Mouse (Mus musculus) left cerebral cortex, adult 6 months (tissue): ENCODE results near the gene Ccdc33. TPM values are rescaled to one million over a fixed set of nuclear protein-coding genes. Genes with fewer than 3 reads are reported as not detected.

Source experiments
- long read RNA-seq, 2 experiments: library from polyadenylated mRNA; unstranded; transcript quantifications; one replicate each; pipeline ENCODE4 v2.0.0; 2019 to 2020
- polyA plus RNA-seq: library from polyadenylated mRNA; unstranded; fragments of <200 nt; fragmentation: Nextera tagmentation; gene quantifications from 2 replicates; pipeline ENCODE4 v1.2.3, GENCODE M21; 2021

Ccdc33 gene
- polyA plus RNA-seq: 0.92 and 1.6 TPM in 2 replicates
- long read RNA-seq, experiment 1, partial matches to known transcripts: 0 of 1 reads
- long read RNA-seq, experiment 1, other reads (novel, unspliced or antisense): 1 of 1 reads
- long read RNA-seq, experiment 2, partial matches to known transcripts: 0 of 2 reads
- long read RNA-seq, experiment 2, other reads (novel, unspliced or antisense): 2 of 2 reads

GRCm38 (mm10) chr9:58118671-58119070, at the start of gene Ccdc33:
Gene Ccdc33 (minus strand): TSS chr9:58118823.

GRCm38 (mm10) chr9:58063531-58063930, 55.1 kb downstream of the Ccdc33 start, which contains the start of gene Stra6:
Gene Stra6 (plus strand): TSS chr9:58063788.

GRCm38 (mm10) chr9:58005753-58006461, 112.7 kb downstream of the Ccdc33 start, which contains the start of gene Cyp11a1:
Gene Cyp11a1 (plus strand): TSS chr9:58006411.

Other genes with a start within 250 kb of the Ccdc33 start
- 163 and 242 TPM in 2 replicates for gene Ubl7, start 207.8 kb downstream of the Ccdc33 start, polyA plus RNA-seq
- gene Sema7a, start 178.7 kb downstream of the Ccdc33 start, polyA plus RNA-seq: 22.3 and 36.1 TPM in 2 replicates
- 2.4 and 2.5 TPM in 2 replicates for gene Cyp11a1, start 112.4 kb downstream of the Ccdc33 start, polyA plus RNA-seq
- 2.7 and 5.9 TPM in 2 replicates for gene Stra6, start 55.0 kb downstream of the Ccdc33 start, polyA plus RNA-seq
- 12.6 and 13.0 TPM in 2 replicates for gene Islr, start 85.5 kb upstream of the Ccdc33 start, polyA plus RNA-seq
- gene Islr2, start 85.5 kb upstream of the Ccdc33 start, polyA plus RNA-seq: 4.8 and 6.8 TPM in 2 replicates
- 5.1 and 6.0 TPM in 2 replicates for gene Pml, start 131.0 kb upstream of the Ccdc33 start, polyA plus RNA-seq
- 73.1 and 91.1 TPM in 2 replicates for gene Stoml1, start 134.3 kb upstream of the Ccdc33 start, polyA plus RNA-seq
- 0.44 and 1.2 TPM in 2 replicates for gene Loxl1, start 194.4 kb upstream of the Ccdc33 start, polyA plus RNA-seq